Mouse (Mus musculus) liver, embryonic 13.5 days (tissue): ENCODE results near the gene Sptbn4. TPM values are rescaled to one million over a fixed set of nuclear protein-coding genes. Genes with fewer than 3 reads are reported as not detected.

Experiments used
- ATAC-seq: fragments of 200-750 bp; cut with Nextera tagmentation; 2 replicates; pipeline ENCODE4 v1.8.0; 2017; ENCODE audit warnings: low read depth, mild to moderate bottlenecking, moderate number of reproducible peaks, moderate library complexity
- DNase-seq: peaks from one replicate; pipeline ENCODE4 v3.0.0; 2022
- H3K27ac ChIP-seq: fragments of 300-500 bp; sonication (generic); 2 replicates; pipeline ENCODE4 v1.5.1; 2015; ENCODE audit warnings: moderate library complexity, mild to moderate bottlenecking, inconsistent platforms
- H3K27me3 ChIP-seq: fragments of 300-500 bp; sonication (generic); 2 replicates; pipeline ENCODE4 v1.6.1; 2015; ENCODE audit warnings: mild to moderate bottlenecking, inconsistent platforms
- H3K36me3 ChIP-seq: fragments of 300-500 bp; sonication (generic); 2 replicates; pipeline ENCODE4 v1.6.1; 2015; ENCODE audit warnings: mild to moderate bottlenecking, inconsistent platforms
- H3K4me1 ChIP-seq: fragments of 300-500 bp; sonication (generic); replicated peaks from 2 replicates; pipeline ENCODE4 v1.6.1; 2015; ENCODE audit warnings: inconsistent platforms
- H3K4me2 ChIP-seq: fragments of 300-500 bp; sonication (generic); 2 replicates; pipeline ENCODE4 v1.6.1; 2015; ENCODE audit warnings: inconsistent platforms, mild to moderate bottlenecking, moderate library complexity
- H3K4me3 ChIP-seq: fragments of 300-500 bp; sonication (generic); replicated peaks from 2 replicates; pipeline ENCODE4 v1.5.1; 2015; ENCODE audit warnings: mild to moderate bottlenecking, inconsistent platforms
- H3K9ac ChIP-seq: fragments of 300-500 bp; sonication (generic); 2 replicates; pipeline ENCODE4 v1.6.1; 2015; ENCODE audit warnings: mild to moderate bottlenecking, inconsistent platforms
- H3K9me3 ChIP-seq: fragments of 300-500 bp; sonication (generic); replicated peaks from 2 replicates; pipeline ENCODE4 v1.6.1; 2016; ENCODE audit warnings: inconsistent platforms
- WGBS: fragments of 180-500 bp; shearing (Covaris S2); methylation state at CpG from one replicate; pipeline ENCODE4 v1.1.7; 2015; ENCODE audit not compliant: insufficient replicate concordance; 5-methylcytosine and 5-hydroxymethylcytosine counted together
- polyA plus RNA-seq: library from polyadenylated mRNA; unstranded; fragments of >200 nt; fragmentation: Nextera tagmentation; extraction: Ambion mirVana; gene quantifications from 2 replicates; pipeline ENCODE4 v1.2.1, GENCODE M21; 2015

Sptbn4 gene
- polyA plus RNA-seq, 1 experiment from 2014 or later = 0.10 TPM

- WGBS = 18% methylated on average over 13 of the region's 13 CpGs
These were observed 125.2 kb downstream of the Sptbn4 start for GRCm38 (mm10) chr7:27322291-27322690.

DNA sequence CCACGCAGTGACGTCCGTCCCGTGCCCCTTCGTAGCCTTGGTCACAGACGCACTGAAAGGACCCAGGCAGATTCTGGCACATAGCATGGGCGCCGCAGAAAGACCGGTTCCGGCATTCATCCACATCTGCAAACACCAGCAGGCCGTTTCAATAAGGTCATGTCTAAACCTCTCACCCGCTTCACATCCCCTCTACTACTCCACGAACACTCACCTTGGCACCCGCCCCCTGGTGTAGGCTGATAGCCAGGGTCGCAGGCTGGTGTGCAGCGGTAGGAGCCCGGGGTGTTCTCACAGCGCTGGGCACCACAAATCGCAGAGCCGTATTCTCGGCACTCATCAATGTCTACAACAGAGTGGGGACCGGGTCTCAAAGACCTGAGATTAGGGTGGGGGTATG, 128.1 kb downstream of the Sptbn4 start:
- 75% methylated on average over 22 of the region's 22 CpGs for WGBS
- DNase-seq (no peak), ATAC-seq (no peak)
- H3K9me3 ChIP-seq = peaks cover under 1% of the 10 kb centered on the region; the same call in 1 of the 2 replicates
- no peaks in the 10 kb centered on the region for H3K4me1 ChIP-seq
- H3K9ac ChIP-seq = no peak overlapping the region
- H3K4me3 ChIP-seq = no peak overlapping the region
- no peaks in the 10 kb centered on the region for H3K36me3 ChIP-seq
- no peak overlapping the region for H3K4me2 ChIP-seq
- no peak overlapping the region for H3K27ac ChIP-seq
- peaks cover 34% of the 10 kb centered on the region for H3K27me3 ChIP-seq

More at GRCm38 (mm10) chr7:27322291-27322690, 125.2 kb downstream of the Sptbn4 start:
- no peak for ATAC-seq
- Histone ChIP-seq H3K27me3 (peaks cover 63% of the 10 kb centered on the region), H3K36me3 (no peaks in the 10 kb centered on the region), H3K9me3 (no peaks in the 10 kb centered on the region), H3K4me1 (0 out of 2 replicates have a peak, but pooled peaks cover 3% of the 10 kb centered on the region), H3K9ac (no peak overlapping the region), H3K4me3 (no peak overlapping the region), H3K27ac (no peak overlapping the region), H3K4me2 (no peak overlapping the region)
- no peak for DNase-seq

DNA sequence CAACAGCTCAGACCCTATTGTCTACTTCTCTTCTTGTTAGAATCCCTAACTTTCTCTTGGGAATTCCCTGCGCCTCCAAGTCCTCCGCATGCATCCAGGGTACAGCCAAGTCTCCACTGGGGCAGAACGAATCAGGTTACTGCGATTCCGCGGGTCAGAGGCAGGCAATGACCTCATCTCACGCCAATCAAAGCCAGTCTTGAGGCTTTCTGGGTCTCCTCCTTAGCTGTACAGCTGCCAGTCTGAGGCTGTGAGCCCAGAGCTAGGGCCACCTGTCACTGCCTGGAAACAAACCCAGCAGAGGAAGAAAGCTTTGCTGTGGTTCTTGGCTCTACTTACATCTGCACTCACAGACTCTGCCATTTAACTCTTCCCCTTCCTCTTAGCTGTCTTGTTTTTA, 131.5 kb downstream of the Sptbn4 start:
- peaks cover 12% of the 10 kb centered on the region; the same call in 1 of the 2 replicates for H3K9me3 ChIP-seq
- DNase-seq (no peak), ATAC-seq (no peak)
- H3K36me3 ChIP-seq = 0 out of 2 replicates have a peak, but pooled peaks cover 4% of the 10 kb centered on the region
- peaks cover 13% of the 10 kb centered on the region for H3K27me3 ChIP-seq
- no peak overlapping the region for H3K4me3 ChIP-seq
- WGBS = 43% methylated on average over 7 of the region's 7 CpGs
- no peak overlapping the region for H3K9ac ChIP-seq
- no peaks in the 10 kb centered on the region for H3K4me1 ChIP-seq
- H3K27ac ChIP-seq = no peak overlapping the region
- H3K4me2 ChIP-seq = no peak overlapping the region

GRCm38 (mm10) chr7:27314393-27314792, 133.1 kb downstream of the Sptbn4 start:
- peaks cover 26% of the 10 kb centered on the region for H3K27me3 ChIP-seq
- 0 out of 2 replicates have a peak, but pooled peaks cover 4% of the 10 kb centered on the region for H3K36me3 ChIP-seq
- peaks cover 9% of the 10 kb centered on the region for H3K4me1 ChIP-seq
- H3K4me3 ChIP-seq = no peak overlapping the region
- H3K4me2 ChIP-seq = no peak overlapping the region
- H3K9me3 ChIP-seq = peaks cover 12% of the 10 kb centered on the region; the same call in 1 of the 2 replicates
- no peak for DNase-seq
- ATAC-seq = no peak
- WGBS = 67% methylated on average over 3 of the region's 3 CpGs
- H3K27ac ChIP-seq = no peak overlapping the region
- no peak overlapping the region for H3K9ac ChIP-seq

DNA sequence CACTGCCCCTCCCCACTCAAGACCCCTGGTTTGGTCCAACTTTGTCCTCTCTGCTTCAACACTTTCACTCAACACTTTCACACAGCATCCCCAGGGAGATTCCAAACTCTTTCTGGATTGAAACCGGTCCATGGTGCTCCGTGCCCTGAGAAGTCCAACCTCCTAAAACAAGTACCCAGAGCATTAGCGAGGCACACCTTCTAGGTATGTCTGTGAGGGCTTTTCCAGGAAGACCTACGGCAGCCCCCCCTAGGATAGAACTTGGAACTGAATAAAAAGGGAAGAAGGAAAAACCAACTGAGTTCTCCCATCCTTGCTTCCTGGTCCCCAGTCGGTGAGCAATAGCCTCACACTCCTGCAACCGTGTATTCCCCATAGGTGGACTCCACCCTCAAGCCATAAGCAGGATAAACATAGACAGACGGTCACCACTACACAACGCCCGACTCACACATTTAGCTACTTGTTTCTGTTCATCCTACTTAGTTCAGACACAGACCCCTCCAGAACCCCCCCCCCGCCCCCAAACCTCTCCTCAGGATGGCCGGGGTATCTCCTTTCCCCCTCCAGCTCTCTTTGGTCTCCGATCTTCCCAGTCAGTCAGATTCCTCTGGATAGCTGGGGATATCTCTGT, 135.7 kb downstream of the Sptbn4 start:
- Histone ChIP-seq H3K4me2 (no peak overlapping the region), H3K4me1 (peaks cover 14% of the 10 kb centered on the region), H3K27me3 (peaks cover 36% of the 10 kb centered on the region), H3K4me3 (no peak overlapping the region), H3K36me3 (0 out of 2 replicates have a peak, but pooled peaks cover 4% of the 10 kb centered on the region), H3K9me3 (peaks cover 12% of the 10 kb centered on the region; the same call in 1 of the 2 replicates), H3K27ac (no peak overlapping the region), H3K9ac (no peak overlapping the region)
- no peak for DNase-seq
- 69% methylated on average over 12 of the region's 12 CpGs for WGBS
- no peak for ATAC-seq

GRCm38 (mm10) chr7:27310996-27311535, 136.4 kb downstream of the Sptbn4 start:
- Histone ChIP-seq H3K4me1 (peaks cover 14% of the 10 kb centered on the region), H3K27ac (no peak overlapping the region), H3K9ac (no peak overlapping the region), H3K9me3 (peaks cover 12% of the 10 kb centered on the region; the same call in 1 of the 2 replicates), H3K27me3 (peaks cover 36% of the 10 kb centered on the region), H3K36me3 (0 out of 2 replicates have a peak, but pooled peaks cover 4% of the 10 kb centered on the region), H3K4me2 (peak overlapping the region; percentile 38; the same call in 1 of the 2 replicates), H3K4me3 (no peak overlapping the region)
- ATAC-seq = no peak
- 29% methylated on average over 8 of the region's 8 CpGs for WGBS
- DNase-seq = no peak

DNA sequence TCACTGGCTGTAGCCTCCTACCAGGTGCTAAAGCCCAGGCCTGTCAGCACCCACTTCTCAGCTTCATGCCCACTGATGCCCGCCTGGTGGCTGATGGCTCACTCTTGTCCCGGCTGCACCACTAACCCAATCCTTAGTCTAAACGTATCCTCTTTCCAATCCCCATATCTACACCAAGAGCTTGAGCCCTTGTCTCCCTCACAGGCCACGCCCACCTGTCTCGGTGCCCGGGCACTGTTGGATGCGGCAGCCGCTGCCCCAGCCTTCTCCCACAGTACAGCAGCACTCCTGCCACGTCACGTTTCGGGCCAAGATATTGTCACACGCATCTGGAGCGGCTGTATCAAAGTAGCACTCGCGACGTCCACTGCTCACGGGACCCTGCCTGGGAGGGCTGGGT, 137.2 kb downstream of the Sptbn4 start:
- Histone ChIP-seq H3K4me1 (peaks cover 14% of the 10 kb centered on the region), H3K9ac (no peak overlapping the region), H3K36me3 (0 out of 2 replicates have a peak, but pooled peaks cover 4% of the 10 kb centered on the region), H3K4me3 (no peak overlapping the region), H3K27me3 (peaks cover 38% of the 10 kb centered on the region), H3K4me2 (peak overlapping the region; percentile 38), H3K27ac (no peak overlapping the region), H3K9me3 (peaks cover 12% of the 10 kb centered on the region; the same call in 1 of the 2 replicates)
- ATAC-seq = no peak
- no peak for DNase-seq
- 6% methylated on average over 17 of the region's 17 CpGs for WGBS

DNA sequence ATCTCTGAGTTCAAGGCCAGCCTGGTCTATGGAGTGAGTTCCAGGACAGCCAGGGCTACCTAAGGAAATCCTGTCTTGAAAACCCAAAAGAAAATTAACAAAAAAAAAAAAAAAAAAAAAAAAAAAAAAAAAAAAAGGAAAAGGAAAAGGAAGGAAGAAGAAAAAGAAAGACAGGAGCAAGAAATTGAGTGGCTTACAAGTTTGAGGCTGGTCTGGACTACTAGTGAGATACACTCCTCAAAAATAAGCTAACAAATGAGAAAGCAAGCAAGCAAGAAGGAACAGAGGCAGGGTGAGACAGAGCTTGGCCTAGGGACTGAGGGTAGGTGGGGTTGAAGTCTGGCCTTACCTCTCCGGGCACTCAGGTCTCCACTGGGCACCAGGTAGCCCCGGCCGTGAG, 137.7 kb downstream of the Sptbn4 start:
- H3K4me1 ChIP-seq = peaks cover 14% of the 10 kb centered on the region
- H3K27ac ChIP-seq = no peak overlapping the region
- WGBS = 56% methylated on average over 3 of the region's 3 CpGs
- peaks cover 12% of the 10 kb centered on the region; the same call in 1 of the 2 replicates for H3K9me3 ChIP-seq
- no peak for ATAC-seq
- peaks cover 38% of the 10 kb centered on the region for H3K27me3 ChIP-seq
- 0 out of 2 replicates have a peak, but pooled peaks cover 4% of the 10 kb centered on the region for H3K36me3 ChIP-seq
- no peak overlapping the region for H3K4me2 ChIP-seq
- H3K9ac ChIP-seq = no peak overlapping the region
- no peak for DNase-seq
- no peak overlapping the region for H3K4me3 ChIP-seq

GRCm38 (mm10) chr7:27308821-27309549, 138.5 kb downstream of the Sptbn4 start:
- ATAC-seq = no peak
- Histone ChIP-seq H3K36me3 (0 out of 2 replicates have a peak, but pooled peaks cover under 1% of the 10 kb centered on the region), H3K27me3 (peaks cover 38% of the 10 kb centered on the region), H3K27ac (no peak overlapping the region), H3K9ac (no peak overlapping the region), H3K9me3 (peaks cover 7% of the 10 kb centered on the region; the same call in 1 of the 2 replicates), H3K4me1 (peaks cover 14% of the 10 kb centered on the region), H3K4me2 (peak overlapping the region; percentile 42), H3K4me3 (0 out of 2 replicates have a peak overlapping the region, but pooled peaks have one; percentile 21)
- WGBS = 8% methylated on average over 28 of the region's 28 CpGs
- DNase-seq = no peak

DNA sequence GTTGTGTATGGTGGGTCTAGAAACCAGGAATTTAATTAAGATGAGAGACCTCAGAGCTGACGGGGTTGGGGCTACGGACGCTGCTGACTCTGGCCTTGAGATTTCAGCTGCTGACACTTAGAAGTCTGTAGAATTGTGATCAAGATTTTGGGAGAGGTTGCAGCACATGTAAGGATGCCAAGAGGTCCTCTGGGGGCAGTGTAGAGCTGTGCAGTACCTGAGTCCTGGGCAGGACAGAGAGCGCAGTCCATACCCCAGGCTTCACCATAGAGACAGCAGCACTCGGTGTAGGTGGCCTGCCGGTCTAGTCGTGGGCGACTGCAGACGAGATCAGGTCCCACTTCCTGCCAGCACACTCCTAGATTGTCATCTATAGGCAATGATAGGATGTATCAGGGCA, 139.9 kb downstream of the Sptbn4 start:
- Histone ChIP-seq H3K9ac (no peak overlapping the region), H3K36me3 (no peaks in the 10 kb centered on the region), H3K4me1 (peaks cover 14% of the 10 kb centered on the region), H3K27ac (no peak overlapping the region), H3K4me3 (no peak overlapping the region), H3K9me3 (no peaks in the 10 kb centered on the region), H3K27me3 (peaks cover 45% of the 10 kb centered on the region), H3K4me2 (no peak overlapping the region)
- no peak for DNase-seq
- ATAC-seq = 0 out of 2 replicates have a peak, but pooled peaks have one; percentile 27
- 50% methylated on average over 9 of the region's 9 CpGs for WGBS
